ENCODE assay signal across 21 mouse cellular contexts in the genomic region with DNA sequence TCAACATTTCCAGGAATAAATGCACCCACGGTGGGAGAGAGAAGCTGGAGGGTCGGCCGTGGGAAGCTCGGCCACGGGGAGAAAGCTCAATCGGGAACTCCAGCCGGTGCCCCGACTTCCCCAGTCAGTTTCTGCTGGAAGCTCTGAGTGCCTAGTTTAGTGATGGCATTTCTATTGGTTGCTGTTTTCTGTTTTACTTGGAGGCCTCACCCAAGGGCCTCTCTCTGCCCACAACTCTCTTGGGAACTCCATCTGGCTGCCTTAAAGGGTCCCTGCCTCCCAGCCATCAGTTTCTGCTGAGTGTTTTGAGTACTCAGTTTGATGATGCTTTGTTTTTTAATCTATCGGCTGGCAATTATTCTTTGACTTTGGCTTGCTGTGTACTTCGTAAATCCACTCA. TPM values are rescaled to one million over a fixed set of nuclear protein-coding genes. Genes with fewer than 3 reads are reported as not detected.
A peak's percentile ranks its signal among the peaks of the same experiment; 100 is the strongest.
DNase-seq lines count a peak whose midpoint lies in the region; ATAC-seq and TF ChIP-seq lines count a peak whose summit lies in the region.
"Had no signal": no experiment of that assay in that cellular context is flagged by ENCODE, and none has a peak within 500 bp of the region (broad histone marks: within the 10 kb centered on the region; RNA-seq: fewer than 3 reads in every experiment).

No protein-coding gene starts in this region.

- peaks cover 7% of the 10 kb centered on the region for H3K4me1 ChIP-seq in heart, embryonic 10.5 days
- no peaks in the 10 kb centered on the region for H3K4me1 ChIP-seq in liver, postnatal 0 days (ENCODE audit: insufficient read depth)
- H3K4me1 ChIP-seq in liver, embryonic 11.5 days (replicated peaks; ENCODE audit: control insufficient read depth, insufficient read depth, low read length): peaks cover 3% of the 10 kb centered on the region; the same call in 1 of the 2 replicates
- no peaks in the 10 kb centered on the region for H3K4me1 ChIP-seq in limb, embryonic 14.5 days (ENCODE audit: control insufficient read depth, insufficient read depth, low read length)

- no peak overlapping the region for H3K4me3 ChIP-seq in heart, embryonic 10.5 days
- H3K4me3 ChIP-seq in liver, postnatal 0 days (ENCODE audit: low read depth, low read length): no peak overlapping the region
- H3K4me3 ChIP-seq in liver, embryonic 11.5 days (ENCODE audit: low read depth, low read length): no peak overlapping the region
- no peak overlapping the region for H3K4me3 ChIP-seq in limb, embryonic 14.5 days (replicated peaks; ENCODE audit: low read length)
- H3K4me3 ChIP-seq: embryonic facial prominence, embryonic 10.5 days; kidney, embryonic 15.5 days; limb, embryonic 13.5 days; liver, embryonic 15.5 days had no signal

- H3K36me3 ChIP-seq in heart, embryonic 10.5 days: peaks cover 81% of the 10 kb centered on the region
- H3K36me3 ChIP-seq in liver, postnatal 0 days (replicated peaks; ENCODE audit: insufficient read depth, low read length): peaks cover 22% of the 10 kb centered on the region
- peaks cover 1% of the 10 kb centered on the region; the same call in 1 of the 2 replicates for H3K36me3 ChIP-seq in liver, embryonic 11.5 days (ENCODE audit: control insufficient read depth, insufficient read depth, low read length)
- peaks cover 11% of the 10 kb centered on the region for H3K36me3 ChIP-seq in limb, embryonic 14.5 days (ENCODE audit: control insufficient read depth, insufficient read depth, low read length)

- no peak for TF ChIP-seq POLR2A in limb, embryonic 14.5 days (IDR thresholded peaks at IDR 0.05; ENCODE audit: borderline replicate concordance, extremely low read depth, insufficient read depth, insufficient read length)

- no peak for TF ChIP-seq EP300 in liver, postnatal 0 days (IDR thresholded peaks at IDR 0.05; ENCODE audit: low read depth)

- ATAC-seq in liver, postnatal 0 days: no peak
- no peak for ATAC-seq in liver, embryonic 11.5 days (replicated peaks; ENCODE audit: low FRiP score)
- no peak for ATAC-seq in limb, embryonic 14.5 days (ENCODE audit: low FRiP score, low read depth)
- ATAC-seq: forebrain, embryonic 16.5 days; intestine, postnatal 0 days had no signal

- H3K9ac ChIP-seq in liver, postnatal 0 days (replicated peaks): no peak overlapping the region
- H3K9ac ChIP-seq in liver, embryonic 11.5 days (ENCODE audit: low read depth, low read length): no peak overlapping the region
- 0 out of 2 replicates have a peak overlapping the region, but pooled peaks have one; percentile 13 for H3K9ac ChIP-seq in limb, embryonic 14.5 days (ENCODE audit: low read depth, low read length, severe bottlenecking)
- H3K9ac ChIP-seq: kidney, embryonic 15.5 days; limb, embryonic 13.5 days; liver, embryonic 15.5 days had no signal

- no peak for TF ChIP-seq CTCF in liver, postnatal 0 days (IDR thresholded peaks at IDR 0.05; ENCODE audit: low read depth)

- 79% methylated on average over 10 of the region's 10 CpGs for WGBS in heart, embryonic 10.5 days
- WGBS in liver, postnatal 0 days (ENCODE audit: insufficient replicate concordance): 64% methylated on average over 10 of the region's 10 CpGs
- WGBS in liver, embryonic 11.5 days: 78% methylated on average over 10 of the region's 10 CpGs
- 69% methylated on average over 10 of the region's 10 CpGs for WGBS in limb, embryonic 14.5 days

- intact Hi-C loops in left cerebral cortex, postnatal 25 days (cut with DNase I): no loop called here

- no peaks in the 10 kb centered on the region for H3K27me3 ChIP-seq in heart, embryonic 10.5 days (ENCODE audit: insufficient read depth, poor library complexity, severe bottlenecking)
- no peaks in the 10 kb centered on the region for H3K27me3 ChIP-seq in liver, postnatal 0 days (ENCODE audit: insufficient read depth, low read length)
- H3K27me3 ChIP-seq in liver, embryonic 11.5 days (replicated peaks; ENCODE audit: control insufficient read depth, insufficient read depth, low read length): no peaks in the 10 kb centered on the region
- H3K27me3 ChIP-seq in limb, embryonic 14.5 days (ENCODE audit: control insufficient read depth, insufficient read depth, low read length): no peaks in the 10 kb centered on the region
- H3K27me3 ChIP-seq: kidney, embryonic 15.5 days; limb, embryonic 13.5 days; liver, embryonic 15.5 days had no signal

- H3K4me2 ChIP-seq in liver, postnatal 0 days (ENCODE audit: low read depth, low read length): no peak overlapping the region
- H3K4me2 ChIP-seq in liver, embryonic 11.5 days: no peak overlapping the region
- H3K4me2 ChIP-seq in limb, embryonic 14.5 days (replicated peaks; ENCODE audit: low read depth, low read length, severe bottlenecking): no peak overlapping the region
- H3K4me2 ChIP-seq: kidney, embryonic 15.5 days; limb, embryonic 13.5 days; liver, embryonic 15.5 days had no signal

- no peak for DNase-seq in heart, embryonic 10.5 days (ENCODE audit: low spot score)
- DNase-seq in heart, adult 11 months: no peak
- DNase-seq in liver, postnatal 0 days: no peak
- DNase-seq in liver, embryonic 11.5 days (ENCODE audit: low spot score): no peak
- peak; percentile 24 to 34 for DNase-seq in B cell, adult 2 months
- no peak for DNase-seq in limb, embryonic 14.5 days (ENCODE audit: low spot score)
- DNase-seq in T-cell, adult 2 months (ENCODE audit: low spot score): no peak
- no peak for DNase-seq in left cerebral cortex, postnatal 25 days (ENCODE audit: low spot score in 2 of 2)
- DNase-seq: adrenal gland, postnatal 14 days; cerebellum, adult 11 months; cerebellum, adult 9-11 months; heart, postnatal 4 days; lung, postnatal 4 days; right cerebral cortex, postnatal 25 days; thymus, adult 2 months had no signal

- no peaks in the 10 kb centered on the region for H3K9me3 ChIP-seq in heart, embryonic 10.5 days
- H3K9me3 ChIP-seq in liver, postnatal 0 days (ENCODE audit: low read length): no peaks in the 10 kb centered on the region
- no peaks in the 10 kb centered on the region for H3K9me3 ChIP-seq in liver, embryonic 11.5 days (ENCODE audit: control insufficient read depth, low read length)
- no peaks in the 10 kb centered on the region for H3K9me3 ChIP-seq in limb, embryonic 14.5 days (ENCODE audit: control insufficient read depth, low read length)
- H3K9me3 ChIP-seq: embryonic facial prominence, embryonic 10.5 days; kidney, embryonic 15.5 days; limb, embryonic 13.5 days; liver, embryonic 15.5 days had no signal

- 0 out of 2 replicates have a peak overlapping the region, but pooled peaks have one; percentile 36 for H3K27ac ChIP-seq in heart, embryonic 10.5 days
- H3K27ac ChIP-seq in liver, postnatal 0 days (ENCODE audit: low read depth): peak overlapping the region; percentile 55; the same call in 1 of the 2 replicates
- H3K27ac ChIP-seq in liver, embryonic 11.5 days (ENCODE audit: low read depth, low read length): no peak overlapping the region
- 0 out of 2 replicates have a peak overlapping the region, but pooled peaks have one; percentile 4 for H3K27ac ChIP-seq in limb, embryonic 14.5 days (replicated peaks; ENCODE audit: low read depth, low read length)
- H3K27ac ChIP-seq: liver, embryonic 15.5 days had no signal

RNA-seq across cellular contexts. Expression of gene Slc19a1, which starts 24.7 kb away (rescaled TPM):
- 18.7 and 26.5 TPM in 2 replicates for polyA plus RNA-seq in heart, embryonic 10.5 days (2016; fragmentation: Nextera tagmentation; extraction: Ambion mirVana)
- 7.1 and 10.5 TPM in 2 replicates for polyA plus RNA-seq in liver, postnatal 0 days (2015; fragmentation: Nextera tagmentation; extraction: Ambion mirVana)
- polyA plus RNA-seq in liver, embryonic 11.5 days (2014; fragmentation: Nextera tagmentation; extraction: Ambion mirVana): 57.1 and 63.5 TPM in 2 replicates
- 47.1 and 80.8 TPM in 2 replicates for polyA plus RNA-seq in limb, embryonic 14.5 days (2012; rRNA removed)
- 30.5 and 32.1 TPM in 2 replicates for polyA plus RNA-seq in limb, embryonic 14.5 days (2014; fragmentation: Nextera tagmentation; extraction: Ambion mirVana)
- total RNA-seq in left cerebral cortex, postnatal 25 days (2021): 10 to 100 TPM; 23.3 to 26.3 TPM

Comparison
In these comparisons a context has a peak if more than half of its experiments do, and no peak if none do; other contexts are left out.
1. DNase-seq: peak in B cell, adult 2 months (2 of 2); none in heart, embryonic 10.5 days (single experiment), heart, adult 11 months (single experiment), liver, postnatal 0 days (single experiment), liver, embryonic 11.5 days (single experiment), limb, embryonic 14.5 days (single experiment), T-cell, adult 2 months (single experiment) and left cerebral cortex, postnatal 25 days (0 of 2).